Mouse (Mus musculus) hindlimb bud, embryonic 11.5 days (tissue): Measurements from ENCODE around the gene Zbtb46.

Experiments
- DNase-seq: peaks from one replicate; pipeline ENCODE4 v3.0.0-alpha.2; 2012; ENCODE audit warnings: low read depth, low spot score; ENCODE audit errors: extremely low spot score

Zbtb46 gene

DNA sequence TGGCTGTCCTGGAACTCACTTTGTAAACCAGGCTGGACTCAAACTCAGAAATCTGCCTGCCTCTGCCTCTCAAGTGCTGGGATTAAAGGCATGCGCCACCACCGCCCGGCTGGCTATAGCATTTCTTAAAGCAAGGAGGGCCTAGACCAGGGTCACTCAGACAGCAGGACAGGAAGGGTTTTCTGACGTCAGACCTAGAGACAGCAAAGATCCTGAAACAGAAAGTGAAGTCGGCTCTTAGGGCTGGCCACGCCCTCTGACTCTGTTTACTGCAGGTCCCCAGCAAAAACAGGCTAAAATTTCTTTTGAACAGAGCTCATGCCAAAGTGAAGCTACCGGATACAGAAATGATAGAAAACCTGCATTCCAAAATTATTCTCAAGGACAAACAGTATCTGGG is 49.6 kb downstream of the Zbtb46 start:
- DNase-seq, result no peak

DNA sequence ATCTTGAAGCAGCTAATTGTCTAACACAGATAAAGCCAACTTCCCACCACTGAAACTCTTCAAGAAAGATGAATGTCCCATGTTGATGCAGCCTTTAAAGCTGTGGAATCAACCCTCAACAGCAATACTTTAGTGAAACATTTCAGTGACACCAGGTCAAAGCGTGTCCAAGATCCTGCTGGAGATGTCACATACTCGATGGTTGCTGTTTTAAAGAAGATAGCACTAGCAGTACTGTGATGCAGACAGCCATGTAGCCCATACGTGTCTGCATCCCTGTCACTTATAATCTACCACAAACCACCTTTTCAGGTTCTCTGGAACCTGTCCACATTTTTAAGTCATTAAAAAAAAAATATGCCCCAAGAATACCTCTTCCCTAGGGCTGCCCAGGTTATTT is 55.5 kb downstream of the Zbtb46 start:
- DNase-seq, result no peak

- DNase-seq, result no peak
Observed at GRCm38 (mm10) chr2:181401497-181401896, 57.7 kb downstream of the Zbtb46 start.

DNA sequence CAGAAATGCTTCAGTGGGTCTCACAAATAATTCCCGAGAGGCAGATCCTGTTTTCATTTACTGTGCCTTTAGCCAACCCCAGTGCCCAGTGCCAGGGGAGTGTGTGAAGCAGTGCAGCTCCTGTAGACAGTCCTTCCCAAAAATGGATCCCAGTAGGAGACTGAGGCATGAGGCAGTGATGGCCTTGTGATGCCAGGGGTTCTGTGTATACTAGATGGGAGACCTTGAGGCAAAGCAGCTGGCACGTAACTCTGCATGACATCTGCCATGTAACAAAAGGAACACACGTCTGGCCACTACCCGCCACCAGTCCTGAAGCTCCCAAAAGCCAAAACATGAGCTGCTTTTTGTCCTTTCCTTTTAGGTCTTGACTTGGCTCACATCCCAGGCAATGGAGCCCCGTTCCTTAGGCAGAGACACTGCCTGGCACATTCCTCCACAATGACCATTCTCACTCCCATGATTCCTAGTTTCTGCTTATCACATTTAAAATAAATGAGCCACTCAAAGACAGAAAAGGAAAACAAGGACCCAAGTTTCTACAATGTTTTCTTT is 61.9 kb downstream of the Zbtb46 start:
- no peak for DNase-seq

- DNase-seq, result no peak
Observed at GRCm38 (mm10) chr2:181394086-181394485, 65.1 kb downstream of the Zbtb46 start.

GRCm38 (mm10) chr2:181392600-181393213 is 66.5 kb downstream of the Zbtb46 start:
- DNase-seq, result peak; percentile 77

DNA sequence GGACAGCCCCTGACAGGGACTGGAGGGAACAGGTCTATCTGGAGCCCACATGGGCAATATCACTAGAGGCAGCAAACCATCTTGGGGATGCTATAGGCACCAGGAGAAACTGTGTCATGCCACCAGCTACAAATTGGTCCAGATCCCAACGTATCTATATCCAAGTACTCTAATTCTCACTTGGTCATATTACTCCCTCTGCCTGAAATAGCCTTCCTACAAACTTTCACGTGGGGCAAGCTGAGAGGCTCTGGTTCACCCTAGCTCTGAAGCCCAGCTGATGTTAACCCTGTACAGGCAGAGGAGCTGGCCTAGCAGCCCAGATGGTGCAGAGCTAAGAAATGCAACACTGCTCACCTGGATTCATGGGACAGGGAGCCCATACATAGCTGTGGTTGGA is 67.7 kb downstream of the Zbtb46 start:
- DNase-seq, result no peak

DNA sequence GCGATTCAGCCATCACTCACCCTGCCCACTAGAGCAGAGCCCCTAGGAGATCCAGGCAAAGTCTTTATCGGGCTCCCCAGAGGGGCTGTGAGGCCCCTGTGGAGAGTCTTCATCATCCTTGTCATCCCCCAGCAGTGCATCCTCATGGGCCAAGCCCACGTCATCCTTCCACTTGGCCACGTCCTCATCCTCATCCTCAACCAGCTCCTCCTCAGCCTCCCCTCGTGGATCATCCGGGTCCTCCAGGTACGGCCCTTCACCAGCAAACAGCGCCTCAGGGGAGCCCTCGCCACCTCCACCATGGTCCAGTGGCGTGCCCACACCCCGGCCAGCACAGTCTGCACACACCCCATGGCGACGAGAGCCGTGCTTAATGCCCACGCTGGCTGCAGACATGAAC is 68.2 kb downstream of the Zbtb46 start:
- DNase-seq, result no peak

DNA sequence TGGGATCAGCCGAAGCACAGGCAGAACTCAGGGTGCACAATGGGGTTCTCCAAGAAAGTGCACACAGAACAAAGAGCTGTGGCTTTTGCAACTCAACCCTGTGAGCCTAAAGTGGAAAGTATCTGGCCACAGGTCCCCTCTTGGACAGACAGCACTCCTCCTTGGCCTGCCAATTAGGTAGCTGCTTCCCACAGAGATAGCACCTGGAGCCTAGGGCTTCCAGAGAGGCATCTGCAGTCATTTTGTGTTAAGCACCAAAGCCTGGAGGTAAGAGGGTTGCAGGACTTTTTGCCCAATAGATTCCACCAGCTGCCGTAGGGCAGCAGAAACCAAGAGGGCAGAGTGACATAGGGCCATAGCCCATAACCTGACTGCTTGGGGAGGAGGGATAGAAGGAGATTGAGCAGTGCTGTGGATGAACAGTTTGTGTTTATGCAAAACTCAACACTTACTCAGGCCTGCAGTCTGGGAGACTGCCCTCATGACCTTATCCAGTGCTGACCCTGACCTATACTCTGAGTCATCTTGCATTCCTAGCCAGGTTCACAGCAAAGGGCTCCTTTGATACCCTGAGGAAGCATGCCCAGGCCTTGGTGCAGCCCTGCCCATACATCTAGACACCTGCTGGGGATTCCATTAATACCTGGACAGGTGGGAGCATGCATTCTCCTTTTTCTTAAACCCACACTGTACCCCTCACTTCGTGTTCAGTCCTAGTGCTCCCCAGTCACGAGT is 68.9 kb downstream of the Zbtb46 start:
- DNase-seq, result no peak

DNA sequence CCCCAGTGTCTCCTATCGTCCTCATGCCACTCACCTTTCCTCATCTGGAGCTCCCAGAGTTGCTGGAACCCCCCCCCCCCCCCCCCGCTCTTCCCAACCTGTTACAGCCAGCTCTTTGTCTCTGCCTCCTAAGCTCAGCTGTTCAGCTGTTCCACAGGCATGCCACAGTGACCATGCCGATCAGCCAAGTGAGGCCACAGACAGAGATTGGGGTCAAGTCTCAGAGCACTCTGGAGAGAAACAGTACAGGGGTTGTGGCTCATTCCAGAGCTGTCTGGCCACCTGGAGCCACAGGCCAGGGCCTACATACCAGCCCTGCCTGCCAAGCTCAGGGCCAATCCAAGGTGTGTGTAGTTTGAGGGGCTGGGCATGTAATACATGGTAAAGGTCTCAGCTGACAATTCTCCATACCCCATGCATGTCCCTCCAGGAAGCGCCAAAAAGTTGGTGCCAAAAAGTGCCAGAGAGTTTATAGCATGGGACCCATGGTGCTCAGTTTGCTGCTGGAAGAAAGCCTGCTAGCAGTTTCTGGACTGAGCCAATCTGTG is 72.5 kb downstream of the Zbtb46 start:
- DNase-seq, result no peak

DNA sequence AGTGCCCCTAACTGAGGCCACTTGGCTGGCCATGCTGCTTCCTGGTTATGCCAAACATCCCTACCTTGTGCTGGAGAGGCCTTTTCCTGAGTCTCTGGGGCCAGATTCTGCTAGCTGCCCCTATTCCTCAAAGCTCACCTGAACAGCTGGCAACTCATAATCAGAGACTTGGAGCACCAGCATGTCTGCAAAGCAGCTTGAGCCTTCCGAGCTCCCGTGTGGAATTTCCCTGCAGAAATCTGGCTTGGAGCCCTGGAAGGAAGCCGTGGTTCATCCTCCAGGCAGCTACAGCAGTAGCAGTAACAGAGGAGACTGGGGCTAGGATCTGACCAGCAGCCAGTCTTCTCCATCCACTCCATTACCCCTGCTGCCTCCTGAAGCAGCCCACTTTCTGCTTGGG is 73.3 kb downstream of the Zbtb46 start:
- no peak for DNase-seq

- DNase-seq, result no peak
Observed at GRCm38 (mm10) chr2:181384919-181385391, 74.3 kb downstream of the Zbtb46 start.

GRCm38 (mm10) chr2:181384463-181384862 is 74.8 kb downstream of the Zbtb46 start:
- DNase-seq, result no peak

DNA sequence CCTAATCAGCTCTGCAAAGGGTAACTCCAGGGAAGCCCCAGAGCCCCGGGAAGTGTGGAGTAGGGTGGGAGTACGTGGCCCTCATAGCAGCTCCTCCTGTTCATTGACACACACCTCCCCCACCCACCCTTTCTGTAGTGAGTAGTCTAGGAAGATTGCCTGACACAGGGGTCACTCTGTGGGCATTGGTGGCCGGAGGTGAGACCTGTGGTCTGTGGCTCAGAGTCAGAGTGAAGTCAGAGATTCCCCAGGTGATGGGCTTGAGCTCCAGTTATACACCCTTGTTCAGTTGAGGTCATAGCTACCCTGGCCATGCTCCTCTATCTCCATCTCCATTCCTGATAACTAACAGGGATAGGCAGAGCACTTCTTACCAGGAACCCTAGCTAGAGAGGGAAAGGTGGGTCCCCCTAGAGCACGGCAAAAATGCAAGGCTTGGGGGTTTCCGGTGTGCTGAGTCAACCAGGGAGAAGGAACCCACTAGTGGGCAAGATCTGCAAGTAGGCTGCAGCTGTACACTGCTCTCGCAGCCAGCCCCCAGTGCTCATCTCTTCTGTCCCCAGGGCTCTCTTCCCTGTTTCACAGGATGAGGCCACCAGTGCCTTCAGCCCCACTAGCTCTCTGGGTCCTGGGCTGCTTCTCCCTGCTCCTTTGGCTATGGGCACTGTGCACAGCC is 77.5 kb downstream of the Zbtb46 start:
- no peak for DNase-seq

DNA sequence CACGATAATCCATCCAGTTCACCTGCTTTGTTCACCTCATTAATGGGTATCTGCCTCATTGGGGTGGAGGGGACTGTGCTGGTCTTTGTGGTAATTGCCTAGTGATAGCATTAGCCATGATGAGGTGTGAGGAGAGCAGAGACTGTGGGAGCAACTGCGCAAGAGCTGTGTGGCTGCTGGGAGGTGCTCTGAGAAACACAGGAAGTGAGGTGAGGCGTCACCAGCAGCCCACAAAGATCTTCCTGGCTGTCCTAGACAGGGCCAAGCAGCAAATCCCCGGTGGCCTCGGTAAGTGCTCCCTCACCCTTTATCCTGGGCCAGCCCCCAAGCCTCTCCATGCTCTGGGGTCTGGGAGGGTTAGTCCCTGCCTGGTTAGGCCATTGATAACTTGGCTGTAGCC is 78.1 kb downstream of the Zbtb46 start:
- DNase-seq, result no peak

DNA sequence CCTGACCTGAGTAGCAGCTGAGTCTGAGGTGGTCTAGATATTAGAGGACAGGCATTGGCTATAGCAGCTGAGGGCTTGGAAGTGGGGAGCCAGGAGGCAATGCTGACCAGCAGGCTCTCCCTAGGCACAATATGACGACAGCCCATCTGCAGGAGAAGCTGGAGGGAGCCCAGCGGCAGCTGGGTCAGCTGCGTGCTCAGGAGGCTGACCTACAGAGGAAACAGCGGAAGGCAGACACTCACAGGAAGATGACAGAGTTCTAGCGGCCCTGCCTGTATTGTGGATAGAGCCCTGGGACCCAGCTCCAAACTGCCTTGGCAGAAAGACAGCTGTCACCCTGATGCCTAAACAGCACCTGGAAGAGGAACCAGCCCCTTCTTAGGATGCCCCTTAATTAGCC is 79.0 kb downstream of the Zbtb46 start:
- no peak for DNase-seq

- DNase-seq, result no peak
Observed at GRCm38 (mm10) chr2:181379778-181380177, 79.4 kb downstream of the Zbtb46 start, which contains the start of gene Lime1. TSS of gene Lime1 (plus strand) at chr2:181380078.

GRCm38 (mm10) chr2:181378701-181379100 is 80.5 kb downstream of the Zbtb46 start:
- DNase-seq, result no peak

DNA sequence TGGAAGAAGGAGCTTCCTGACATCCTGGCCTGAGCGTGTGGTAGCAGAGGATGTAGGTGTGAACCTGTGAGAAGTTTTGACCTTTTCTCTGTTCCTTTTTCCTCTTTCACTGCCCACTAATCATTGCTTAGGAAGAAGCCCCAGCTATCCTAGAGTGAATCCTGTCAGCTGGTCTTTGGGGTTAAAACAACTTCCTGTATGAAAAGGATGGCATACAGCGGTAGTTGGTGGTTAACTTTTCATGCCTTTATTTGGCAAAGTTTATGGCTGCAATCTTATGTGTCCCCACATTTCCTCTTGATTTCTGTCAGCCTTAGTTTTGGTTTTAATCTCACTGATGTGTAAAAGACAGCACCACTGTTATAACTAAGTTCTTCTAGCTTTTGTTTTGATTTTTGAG is 82.0 kb downstream of the Zbtb46 start:
- DNase-seq, result no peak

DNA sequence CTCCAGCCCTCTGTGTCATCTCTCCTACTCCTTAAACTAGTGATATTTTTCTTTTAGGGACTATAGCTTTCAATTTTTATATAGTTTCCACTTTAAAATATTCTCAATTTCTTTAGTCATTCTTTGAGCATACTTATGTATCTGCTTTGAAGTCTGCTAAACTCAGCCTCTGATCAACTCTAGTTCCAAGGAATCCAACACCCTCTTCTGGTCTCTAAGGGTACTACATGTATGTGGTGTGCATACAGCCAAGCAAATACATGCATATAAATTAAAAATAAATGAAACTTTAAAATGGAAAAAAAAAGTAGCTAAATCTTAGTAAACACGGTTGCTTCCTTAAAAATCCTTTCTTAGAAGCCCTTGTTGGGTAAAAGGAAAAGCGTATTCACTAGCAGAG is 83.4 kb downstream of the Zbtb46 start:
- no peak for DNase-seq

DNA sequence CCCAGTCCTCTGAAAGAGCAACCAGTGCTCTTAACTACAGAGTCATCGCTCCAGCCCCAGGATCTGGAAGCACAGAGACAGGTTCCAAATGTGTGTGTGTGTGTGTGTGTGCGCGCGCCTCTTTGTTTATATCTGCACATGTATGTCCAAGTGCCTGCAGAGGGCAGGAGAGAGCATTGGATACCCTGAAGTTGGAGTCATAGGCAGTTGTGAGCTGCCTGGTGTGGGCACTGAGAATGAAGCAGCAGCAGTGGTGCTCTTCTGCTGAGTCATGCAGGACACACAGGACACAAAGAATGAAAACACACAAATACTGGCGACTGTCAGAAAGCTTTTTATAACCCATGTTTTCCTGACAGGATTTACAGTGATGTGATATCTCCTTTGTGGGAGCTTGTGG is 89.2 kb downstream of the Zbtb46 start:
- no peak for DNase-seq
